Mouse (Mus musculus): ENCODE data around the gene Ankrd17.

DNA sequence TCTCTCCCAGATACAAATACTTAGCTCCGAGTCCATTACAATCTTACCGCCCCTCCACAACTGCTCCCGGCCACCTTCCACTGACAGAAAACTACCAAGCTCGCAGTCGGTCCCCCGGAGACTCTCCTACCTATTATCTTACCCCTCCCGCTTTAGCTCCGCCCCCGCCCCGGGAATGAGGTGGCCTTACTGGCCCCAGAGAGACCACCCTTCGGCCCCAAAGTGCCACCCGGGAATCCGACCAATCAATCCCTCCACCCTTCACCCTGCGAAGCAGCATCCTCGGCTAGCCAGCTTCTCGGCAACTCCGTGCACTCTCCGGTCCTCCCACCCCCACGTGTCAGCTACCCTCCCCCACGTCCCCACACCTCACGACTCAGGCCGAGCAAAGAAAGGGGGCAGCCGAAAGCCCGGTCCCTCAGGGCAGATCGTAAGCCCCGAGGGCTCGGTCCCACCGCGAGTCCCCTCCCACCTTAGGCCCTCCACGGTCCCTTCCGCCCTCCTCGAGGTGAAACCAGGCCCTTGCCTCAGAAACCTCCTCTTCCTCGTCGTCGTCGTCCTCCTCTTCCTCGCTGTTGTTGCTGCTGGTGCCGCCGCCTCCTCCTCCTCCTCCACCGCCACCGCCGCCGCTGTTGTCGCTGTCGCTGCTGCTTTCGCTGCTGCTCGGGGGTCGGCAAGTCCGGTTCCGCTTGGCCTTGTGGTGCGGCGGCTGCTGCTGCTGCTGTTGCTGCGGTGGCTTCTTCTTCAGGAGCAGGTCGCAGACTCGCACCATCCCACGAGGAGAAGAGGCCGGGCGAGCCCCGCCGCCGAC, 1.0 kb downstream of the Ankrd17 start:
- TF ChIP-seq POLR2A (IDR thresholded peaks at IDR 0.05; ENCODE audit: low read depth, low read length): no peak
- TF ChIP-seq CTCF (IDR thresholded peaks at IDR 0.05; ENCODE audit: extremely low read depth, insufficient read depth, insufficient read length, insufficient replicate concordance): no peak
